Mouse (Mus musculus) MEL (cell line): ENCODE measurements around the gene Osbpl3. TPM values are rescaled to one million over a fixed set of nuclear protein-coding genes. Genes with fewer than 3 reads are reported as not detected.

ENCODE experiments used
- DNase-seq: peaks from one replicate; pipeline ENCODE4 v3.0.0; 2011; ENCODE audit warnings: low read depth, low spot score
- H3K27ac ChIP-seq: 2 replicates; pipeline ENCODE4 v1.5.1; 2012; ENCODE audit warnings: low read depth, mild to moderate bottlenecking, control low read depth, low read length, moderate library complexity; ENCODE audit not compliant: control insufficient read depth
- H3K27me3 ChIP-seq, 2 experiments: fragments of 150-350 bp in 1 of 2; sonication (generic) in 1 of 2; 2 replicates each; pipeline ENCODE4 v1.6.1; 2012; ENCODE audit warnings: low read length in 2 of 2, mild to moderate bottlenecking in 2 of 2, improper control_type of control experiment in 1 of 2, moderate library complexity in 1 of 2; ENCODE audit not compliant: insufficient read depth in 2 of 2, control insufficient read depth in 1 of 2
- H3K36me3 ChIP-seq, 2 experiments: 2 replicates each; pipeline ENCODE4 v1.6.1; 2012 to 2014; ENCODE audit warnings: low read length in 2 of 2, improper control_type of control experiment in 1 of 2, inconsistent platforms in 1 of 2, mild to moderate bottlenecking in 1 of 2; ENCODE audit not compliant: insufficient read depth in 2 of 2, control insufficient read depth in 1 of 2
- H3K4me1 ChIP-seq, 2 experiments: fragments of 150-350 bp in 1 of 2; sonication (generic) in 1 of 2; 2 replicates each; pipeline ENCODE4 v1.6.1; 2012; ENCODE audit warnings: low read length in 2 of 2, improper control_type of control experiment in 1 of 2, mild to moderate bottlenecking in 1 of 2; ENCODE audit not compliant: insufficient read depth in 2 of 2, control insufficient read depth in 1 of 2
- H3K4me3 ChIP-seq, 2 experiments: fragments of 150-350 bp in 1 of 2; sonication (generic) in 1 of 2; 2 replicates each; pipeline ENCODE4 v1.5.1; 2012; ENCODE audit warnings: low read depth in 2 of 2, low read length in 2 of 2, mild to moderate bottlenecking in 2 of 2, moderate library complexity in 2 of 2, control low read depth in 1 of 2, improper control_type of control experiment in 1 of 2; ENCODE audit not compliant: control insufficient read depth in 1 of 2, insufficient read depth in 1 of 2
- H3K79me2 ChIP-seq: 2 replicates; pipeline ENCODE4 v1.6.1; 2012; ENCODE audit warnings: mild to moderate bottlenecking, low read length, moderate library complexity; ENCODE audit not compliant: control insufficient read depth, poor library complexity, insufficient read depth
- H3K9ac ChIP-seq: 2 replicates; pipeline ENCODE4 v1.6.1; 2012; ENCODE audit warnings: low read depth, mild to moderate bottlenecking, control low read depth, low read length, moderate library complexity; ENCODE audit not compliant: control insufficient read depth, poor library complexity, severe bottlenecking
- H3K9me3 ChIP-seq: fragments of 150-350 bp; sonication (generic); replicated peaks from 2 replicates; pipeline ENCODE4 v1.6.1; 2012; ENCODE audit warnings: mild to moderate bottlenecking, low read length, improper control_type of control experiment, moderate library complexity; ENCODE audit not compliant: insufficient read depth
- BHLHE40 ChIP-seq: IDR thresholded peaks from 2 replicates; pipeline ENCODE4 v1.6.1; 2012; ENCODE audit warnings: low read depth, mild to moderate bottlenecking, inconsistent platforms, low read length, improper control_type of control experiment, borderline replicate concordance
- CHD2 ChIP-seq: IDR thresholded peaks from 2 replicates; pipeline ENCODE4 v1.6.1; 2011; ENCODE audit warnings: low read length, improper control_type of control experiment
- CTCF ChIP-seq, 3 experiments: IDR thresholded peaks in 2 of 3; conservative IDR thresholded peaks in 1 of 3; 2 replicates each; pipeline ENCODE4 v1.5.1; 2011 to 2012; ENCODE audit warnings: low read length in 3 of 3, low read depth in 2 of 3, mild to moderate bottlenecking in 2 of 3, improper control_type of control experiment in 1 of 3, inconsistent platforms in 1 of 3, mixed read lengths in 1 of 3, moderate library complexity in 1 of 3; ENCODE audit not compliant: control insufficient read depth in 1 of 3, insufficient read depth in 1 of 3, poor library complexity in 1 of 3, severe bottlenecking in 1 of 3
- EP300 ChIP-seq, 2 experiments: IDR thresholded peaks; 2 replicates each; pipeline ENCODE4 v1.6.1; 2011; ENCODE audit warnings: improper control_type of control experiment in 2 of 2, low read length in 2 of 2, low read depth in 1 of 2, mild to moderate bottlenecking in 1 of 2
- GABPA ChIP-seq: IDR thresholded peaks from 2 replicates; pipeline ENCODE4 v1.6.1; 2012; ENCODE audit warnings: low read depth, mild to moderate bottlenecking, inconsistent platforms, low read length, improper control_type of control experiment, moderate library complexity
- KAT2A ChIP-seq: conservative IDR thresholded peaks from 2 replicates; pipeline ENCODE4 v1.6.1; 2012; ENCODE audit warnings: low read depth, low read length, improper control_type of control experiment, inconsistent platforms
- MAFK ChIP-seq: IDR thresholded peaks from 2 replicates; pipeline ENCODE4 v1.6.1; 2011; ENCODE audit warnings: low read depth, mild to moderate bottlenecking, low read length, improper control_type of control experiment, borderline replicate concordance
- MYB ChIP-seq: IDR thresholded peaks from 2 replicates; pipeline ENCODE4 v1.6.1; 2011; ENCODE audit warnings: mild to moderate bottlenecking, low read depth, low read length, improper control_type of control experiment
- NRF1 ChIP-seq: IDR thresholded peaks from 2 replicates; pipeline ENCODE4 v1.6.1; 2014; ENCODE audit warnings: low read depth, mild to moderate bottlenecking, inconsistent platforms, low read length, improper control_type of control experiment, moderate library complexity; ENCODE audit not compliant: poor library complexity, insufficient read depth, severe bottlenecking
- USF1 ChIP-seq: IDR thresholded peaks from 2 replicates; pipeline ENCODE4 v1.6.1; 2014; ENCODE audit warnings: low read depth, mild to moderate bottlenecking, inconsistent platforms, low read length, improper control_type of control experiment, moderate library complexity
- ZNF384 ChIP-seq: IDR thresholded peaks from 2 replicates; pipeline ENCODE4 v1.6.1; 2012; ENCODE audit warnings: low read depth, mild to moderate bottlenecking, inconsistent platforms, low read length, improper control_type of control experiment
- polyA plus RNA-seq, 2 experiments: library from polyadenylated mRNA; stranded (reverse) in 1 of 2; unstranded in 1 of 2; fragments of >175 nt in 1 of 2; fragments of >200 nt in 1 of 2; gene quantifications; 2 replicates each; pipeline versions ENCODE4 v1.2.1 to v1.2.4; 2012; ENCODE audit warnings: low replicate concordance in 2 of 2, low read depth in 1 of 2; ENCODE audit not compliant: insufficient read length in 2 of 2, insufficient read depth in 1 of 2, missing spikeins in 1 of 2
- total RNA-seq: library from RNA; depleted of rRNA; stranded (reverse); fragments of 300-350 nt; gene quantifications from 2 replicates; pipeline ENCODE4 v1.2.3, GENCODE M21; 2012

Osbpl3 gene
- total and polyA plus RNA-seq, 3 experiments: 4.9 to 5.6 TPM; not detected in 1

DNA sequence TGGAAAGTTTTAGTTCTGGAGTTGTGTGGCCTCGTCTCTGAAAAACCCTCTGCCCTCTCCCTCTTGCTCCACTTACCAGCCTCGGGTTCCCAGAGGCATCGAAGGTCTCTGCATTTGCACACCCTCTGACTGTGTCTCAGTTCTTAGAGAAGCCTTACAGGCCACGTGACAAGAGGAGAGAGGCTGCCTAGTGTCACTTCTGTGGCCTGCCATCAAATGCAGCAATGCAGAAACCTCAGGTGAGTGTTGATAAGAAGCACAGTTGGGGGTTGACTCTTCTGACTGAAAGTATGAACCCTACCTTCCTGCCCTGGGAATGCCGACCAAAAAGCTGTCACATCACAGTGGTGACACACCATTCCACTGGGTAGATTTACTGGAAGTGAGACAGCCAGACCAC lies 68.4 kb downstream of the Osbpl3 start:
- Histone ChIP-seq H3K27me3 (no peaks in the 10 kb centered on the region), H3K9ac (no peak overlapping the region), H3K79me2 (no peaks in the 10 kb centered on the region), H3K36me3 (peaks cover 0 to under 1% of the 10 kb centered on the region in 2 experiments; a peak in 1 of 4 replicates), H3K4me1 (0 out of 4 replicates have a peak, but pooled peaks cover 0 to 1% of the 10 kb centered on the region in 2 experiments), H3K9me3 (no peaks in the 10 kb centered on the region), H3K27ac (no peak overlapping the region), H3K4me3 (no peak overlapping the region)
- TF ChIP-seq KAT2A (no peak), USF1 (peak; percentile 57; the same call in 1 of the 2 replicates), GABPA (no peak), ZNF384 (no peak), EP300 (IDR thresholded peaks at IDR 0.05; ENCODE audit: low read depth in 1 of 2, low read length in 2 of 2) (no peak), MAFK (no peak), NRF1 (no peak)
- no peak for DNase-seq

DNA sequence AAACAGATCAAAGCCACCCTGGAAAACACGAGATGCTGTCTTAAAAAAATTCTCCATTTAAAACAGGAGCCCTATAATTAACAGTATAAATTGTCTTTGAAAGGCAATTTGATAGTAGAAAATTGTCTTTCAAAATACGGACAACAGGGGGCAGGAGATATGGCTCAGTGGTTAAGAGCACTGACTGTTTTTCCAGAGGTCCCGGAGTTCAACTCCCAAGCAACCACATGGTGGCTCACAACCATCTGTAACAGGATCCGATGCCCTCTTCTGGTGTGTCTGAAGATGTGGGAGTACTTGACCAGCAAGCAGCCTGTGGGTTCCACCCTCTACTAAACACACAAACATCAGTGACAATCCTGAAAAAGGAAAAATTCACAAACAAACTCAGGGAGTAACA lies 69.5 kb downstream of the Osbpl3 start:
- Histone ChIP-seq H3K27me3 (no peaks in the 10 kb centered on the region), H3K9ac (no peak overlapping the region), H3K79me2 (no peaks in the 10 kb centered on the region), H3K4me1 (peaks cover 3% of the 10 kb centered on the region in 2 experiments; a peak in 1 of 4 replicates), H3K36me3 (peaks cover 0 to 5% of the 10 kb centered on the region in 2 experiments; a peak in 1 of 4 replicates), H3K27ac (no peak overlapping the region), H3K9me3 (no peaks in the 10 kb centered on the region), H3K4me3 (no peak overlapping the region)
- TF ChIP-seq CTCF (IDR thresholded peaks at IDR 0.05 in 2 of 3, conservative IDR thresholded peaks at IDR 0.05 in 1 of 3; ENCODE audit: control insufficient read depth in 1 of 3, insufficient read depth in 1 of 3, low read depth in 2 of 3, low read length in 3 of 3, poor library complexity in 1 of 3, severe bottlenecking in 1 of 3): peak in 1 of 3 experiments; percentile 25; a peak in 2 of 6 replicates
- no peak for TF ChIP-seq ZNF384
- no peak for TF ChIP-seq MYB
- TF ChIP-seq CHD2: no peak
- no peak for DNase-seq

DNA sequence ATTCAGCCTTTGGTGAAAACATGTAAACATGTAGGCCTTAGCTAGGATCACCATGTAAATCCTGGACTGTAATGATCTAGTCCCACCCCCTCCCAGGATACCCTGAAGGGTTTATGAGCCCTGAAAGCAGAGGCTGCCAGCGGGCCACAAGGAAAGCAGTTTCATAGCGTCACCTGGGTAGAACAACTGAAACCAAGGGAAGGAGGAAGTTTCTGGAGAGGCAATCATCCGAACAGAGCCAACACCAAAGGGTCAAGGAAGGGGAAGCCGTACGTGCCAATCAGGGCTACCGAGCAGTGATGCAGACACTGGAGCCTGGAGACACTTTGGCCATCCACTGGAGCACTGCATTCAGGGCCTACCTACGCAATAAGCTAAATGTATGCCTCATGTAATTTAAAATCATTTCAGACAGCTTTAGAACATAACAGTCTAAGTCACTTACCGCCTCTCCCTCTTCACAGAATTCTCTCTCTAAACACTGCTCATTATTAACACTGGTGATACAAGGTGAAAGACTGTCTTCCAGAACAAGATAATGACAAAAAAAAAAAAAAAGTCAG lies 70.5 kb downstream of the Osbpl3 start:
- H3K9ac ChIP-seq: no peak overlapping the region
- peaks cover 0 to 5% of the 10 kb centered on the region in 2 experiments; a peak in 1 of 4 replicates for H3K36me3 ChIP-seq
- no peaks in the 10 kb centered on the region for H3K27me3 ChIP-seq
- TF ChIP-seq BHLHE40 (no peak), CHD2 (no peak), GABPA (no peak)
- TF ChIP-seq, all 39 proteins: peak for 0
- Histone ChIP-seq H3K4me1 (peaks cover 3 to 9% of the 10 kb centered on the region in 2 experiments; a peak in 2 of 4 replicates), H3K4me3 (no peak overlapping the region), H3K27ac (no peak overlapping the region), H3K79me2 (no peaks in the 10 kb centered on the region), H3K9me3 (no peaks in the 10 kb centered on the region)
- DNase-seq: no peak
